Mouse (Mus musculus): ENCODE results near the gene Prr5l.

The Prr5l gene

DNA sequence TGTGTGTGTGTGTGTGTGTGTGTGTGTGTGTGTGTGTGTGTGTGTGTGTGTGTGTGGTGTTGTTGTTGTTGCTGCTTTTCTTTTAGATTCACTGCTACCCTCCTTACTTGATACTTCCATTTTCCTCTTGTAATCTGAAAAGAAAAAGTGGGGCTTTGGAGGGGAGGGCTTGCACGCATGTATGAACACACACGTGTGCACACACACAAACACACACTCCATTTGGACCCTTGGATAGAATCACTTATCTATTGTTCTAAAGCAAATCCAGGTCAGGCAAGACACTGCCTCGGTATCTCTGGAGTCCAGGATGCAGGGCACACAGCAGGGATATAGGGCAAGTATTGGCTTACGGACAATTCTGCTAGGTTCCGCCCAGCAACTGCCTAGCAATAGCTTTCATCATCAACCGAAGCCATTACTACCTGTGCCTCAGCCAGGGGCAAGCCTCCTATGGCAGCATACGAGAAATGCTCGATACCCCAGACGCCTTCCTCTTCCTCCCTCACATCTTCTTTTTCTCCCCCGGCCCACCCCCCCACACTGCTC lies 159.4 kb downstream of the Prr5l start:
- no peak for ATAC-seq (ENCODE audit: low TSS enrichment)

DNA sequence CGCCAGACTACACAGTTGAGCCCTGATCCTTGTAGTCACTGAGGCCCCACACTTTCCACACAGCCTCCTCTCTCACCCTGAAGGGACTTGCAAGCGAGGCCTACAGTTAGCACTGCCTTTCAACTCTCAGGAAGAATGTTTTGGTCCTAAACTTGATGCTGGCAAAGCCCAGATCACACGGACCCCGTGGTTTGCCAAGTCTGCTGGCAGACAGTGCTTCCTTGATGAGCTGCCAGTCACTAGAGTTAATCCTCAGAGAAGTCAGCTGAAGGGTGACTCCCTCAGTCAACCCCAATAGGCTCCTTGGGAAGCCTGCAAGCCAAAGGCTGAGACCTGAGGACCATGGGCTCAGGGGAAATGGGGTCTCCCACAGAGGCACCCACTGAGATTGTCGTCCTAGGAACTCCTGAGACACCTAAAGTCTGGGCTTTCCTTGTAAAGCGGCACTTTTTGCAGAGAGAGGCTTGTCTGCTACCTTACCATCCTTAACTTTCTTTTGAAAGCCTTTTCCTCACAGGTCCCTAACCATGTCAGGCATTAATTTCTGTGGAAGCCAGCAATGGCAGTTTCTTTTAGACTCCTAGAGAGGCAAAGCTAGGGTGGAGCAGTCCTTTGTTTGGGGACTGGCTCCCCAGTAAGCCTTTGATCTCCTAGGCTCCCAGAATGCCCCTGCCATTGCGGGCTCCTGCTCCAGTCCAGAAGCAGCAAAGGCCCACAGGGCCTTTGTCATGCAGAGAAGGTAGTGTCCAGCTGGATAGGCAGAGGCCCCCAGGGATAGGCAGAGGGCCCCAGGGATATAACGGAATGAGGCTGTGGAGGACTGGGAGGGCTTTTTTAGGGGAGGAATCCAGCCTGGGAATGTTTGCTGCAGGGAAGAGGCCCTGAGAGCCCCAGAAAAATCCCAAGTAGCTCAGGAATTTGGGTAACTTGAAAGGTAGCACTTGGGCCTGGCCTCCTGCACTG lies 160.2 kb downstream of the Prr5l start:
- peak; percentile 31; the same call in 1 of the 2 replicates for ATAC-seq (ENCODE audit: low TSS enrichment)

DNA sequence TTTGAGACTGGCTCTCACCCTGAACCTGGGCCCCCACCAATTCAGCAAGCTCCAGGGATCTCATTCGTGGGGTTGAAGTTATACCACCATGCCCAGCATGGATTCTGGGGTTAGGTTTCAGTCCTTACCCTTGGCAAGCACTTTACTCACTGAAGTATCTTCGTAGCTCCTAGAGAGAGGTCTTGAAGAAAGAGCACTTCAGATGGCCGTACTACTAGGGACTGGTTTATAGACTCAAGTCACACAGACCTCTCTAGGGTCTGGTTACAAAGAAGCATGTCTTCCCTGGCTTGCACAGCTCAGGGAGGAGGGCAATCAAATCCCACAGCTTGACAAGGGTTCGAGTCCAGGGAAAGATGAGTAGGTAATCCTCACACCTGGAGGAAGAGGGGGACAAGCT lies 161.0 kb downstream of the Prr5l start:
- ATAC-seq (ENCODE audit: low TSS enrichment), result no peak

DNA sequence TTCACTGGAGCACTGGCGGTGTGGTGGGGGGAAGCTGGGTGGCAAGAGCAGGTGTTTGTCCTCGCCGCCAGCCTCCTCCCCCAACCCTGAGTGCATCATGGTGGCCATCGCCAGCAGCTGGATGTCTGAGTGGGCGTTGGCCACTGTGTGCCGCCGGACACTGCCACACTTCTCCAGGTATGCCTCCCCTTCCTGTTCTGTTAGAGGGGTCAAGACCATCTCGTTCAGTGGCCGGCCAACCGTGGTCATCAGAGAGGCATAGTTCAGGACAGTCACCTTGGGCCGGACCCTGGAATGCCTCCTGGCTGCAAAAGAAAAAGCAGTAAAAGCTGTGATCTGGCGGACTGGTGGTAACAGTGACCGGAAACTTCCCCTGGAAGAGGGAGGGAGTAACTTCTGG lies 165.7 kb downstream of the Prr5l start:
- no peak for ATAC-seq (ENCODE audit: low TSS enrichment)

DNA sequence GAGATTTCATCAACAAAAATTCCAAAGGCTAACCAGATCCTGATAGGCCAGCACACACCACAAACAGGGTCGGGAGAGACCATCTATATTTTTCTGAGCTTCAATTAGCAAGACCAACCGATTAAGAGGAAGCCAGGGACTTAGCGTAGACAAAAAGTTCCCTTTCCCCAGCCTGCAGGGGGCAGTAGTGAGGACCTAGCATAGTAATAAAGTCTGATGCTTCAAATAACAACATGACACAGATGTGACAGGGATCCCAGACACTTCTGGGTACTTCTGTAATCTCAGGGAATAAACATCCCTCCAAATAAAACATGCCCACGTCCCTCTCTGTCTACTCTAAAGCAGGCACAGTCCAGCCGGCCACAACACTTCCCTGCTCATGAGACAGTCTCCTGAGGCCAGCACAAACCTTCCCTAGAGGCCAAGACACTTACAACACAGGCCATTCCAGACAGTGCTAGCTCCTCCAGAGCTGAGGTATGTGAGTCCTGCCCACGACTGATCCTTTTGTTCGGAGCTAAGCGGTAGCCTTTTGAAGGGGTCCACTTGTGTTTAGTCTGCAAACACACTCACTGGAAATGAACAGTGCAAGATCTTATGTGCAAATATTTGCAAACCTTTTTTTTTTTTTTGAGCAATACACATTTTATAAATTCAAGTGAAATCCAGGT lies 167.0 kb downstream of the Prr5l start:
- no peak for ATAC-seq (ENCODE audit: low TSS enrichment)

DNA sequence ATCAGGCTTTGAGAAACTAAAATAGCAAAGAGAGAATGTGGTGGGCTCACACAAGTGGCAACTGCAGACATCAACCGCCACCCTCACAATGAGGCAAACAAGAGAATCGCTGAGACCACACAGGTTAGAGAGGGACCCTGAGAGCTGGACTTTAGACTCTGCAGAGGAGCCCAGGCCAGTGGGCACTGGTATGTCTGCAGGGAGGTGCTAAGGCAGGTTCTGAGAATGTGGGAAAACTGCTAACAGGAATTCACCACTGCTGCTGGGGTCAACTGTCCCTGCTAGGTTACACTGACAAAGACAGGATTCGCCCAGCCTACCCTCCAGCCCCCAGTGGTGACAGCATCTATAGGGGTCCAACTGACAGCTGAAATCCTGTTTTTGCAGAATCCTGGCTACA lies 171.2 kb downstream of the Prr5l start:
- no peak for ATAC-seq (ENCODE audit: low TSS enrichment)

GRCm38 (mm10) chr2:101705941-101706485 lies 176.8 kb downstream of the Prr5l start:
- ATAC-seq (ENCODE audit: low TSS enrichment), result no peak

- ATAC-seq (ENCODE audit: low TSS enrichment), result no peak
Observed at GRCm38 (mm10) chr2:101699284-101699683, 183.5 kb downstream of the Prr5l start.

DNA sequence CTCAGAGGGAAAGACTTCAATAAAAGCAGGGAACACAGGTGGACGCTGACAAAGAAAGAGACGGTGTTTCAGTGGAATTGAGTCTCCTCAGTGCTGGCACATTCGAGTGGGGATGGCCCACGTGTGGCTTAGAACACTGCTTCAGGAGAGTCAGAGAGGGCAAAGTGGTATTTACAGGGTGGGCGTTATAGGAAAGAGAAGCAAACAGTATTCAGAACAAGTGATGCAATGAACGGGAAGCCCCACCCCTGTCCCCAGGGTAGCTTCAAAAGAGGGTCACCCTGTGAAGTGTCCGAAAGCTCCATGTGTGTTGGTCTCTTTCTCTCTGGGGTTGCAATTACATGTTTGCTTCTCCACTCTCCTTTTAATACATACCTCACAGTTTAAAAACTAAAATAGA lies 187.2 kb downstream of the Prr5l start:
- no peak for ATAC-seq (ENCODE audit: low TSS enrichment)

DNA sequence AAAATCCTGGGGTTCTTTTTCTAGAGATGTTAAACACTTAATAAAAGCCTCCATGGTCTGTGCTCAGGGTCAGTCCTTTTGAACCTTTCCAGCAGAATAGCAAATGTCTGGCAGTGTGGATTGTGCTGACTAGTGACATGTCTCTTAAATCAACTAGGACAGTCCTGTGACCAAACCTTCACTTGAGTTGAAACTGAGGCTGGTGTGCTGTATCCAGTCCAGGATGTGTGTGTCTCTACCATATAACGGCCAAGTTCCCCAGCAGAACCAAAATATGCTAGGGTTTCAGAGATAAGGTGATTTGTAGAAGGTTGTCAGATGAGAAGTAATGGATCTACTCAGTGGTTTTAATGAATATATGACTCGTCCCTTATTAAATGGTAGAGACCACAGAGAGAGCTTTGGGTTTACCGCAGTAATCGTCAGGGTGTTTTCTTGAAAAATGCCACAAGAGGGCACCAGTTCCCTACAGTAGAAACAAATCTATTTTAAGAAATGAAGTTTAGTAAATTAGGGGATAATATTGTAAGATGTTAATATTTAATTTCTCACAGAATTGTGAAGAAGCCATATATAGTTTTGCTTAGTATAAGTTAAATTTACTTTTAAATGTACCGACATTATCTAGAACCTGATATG lies 189.1 kb downstream of the Prr5l start:
- ATAC-seq (ENCODE audit: low TSS enrichment), result peak; percentile 41; the same call in 1 of the 2 replicates

GRCm38 (mm10) chr2:101693043-101693442 lies 189.8 kb downstream of the Prr5l start:
- no peak for ATAC-seq (ENCODE audit: low TSS enrichment)

GRCm38 (mm10) chr2:101690252-101690827 lies 192.5 kb downstream of the Prr5l start:
- ATAC-seq (ENCODE audit: low TSS enrichment), result peak; percentile 36

GRCm38 (mm10) chr2:101688011-101688410 lies 194.8 kb downstream of the Prr5l start:
- peak; percentile 77 for ATAC-seq (ENCODE audit: low TSS enrichment)

DNA sequence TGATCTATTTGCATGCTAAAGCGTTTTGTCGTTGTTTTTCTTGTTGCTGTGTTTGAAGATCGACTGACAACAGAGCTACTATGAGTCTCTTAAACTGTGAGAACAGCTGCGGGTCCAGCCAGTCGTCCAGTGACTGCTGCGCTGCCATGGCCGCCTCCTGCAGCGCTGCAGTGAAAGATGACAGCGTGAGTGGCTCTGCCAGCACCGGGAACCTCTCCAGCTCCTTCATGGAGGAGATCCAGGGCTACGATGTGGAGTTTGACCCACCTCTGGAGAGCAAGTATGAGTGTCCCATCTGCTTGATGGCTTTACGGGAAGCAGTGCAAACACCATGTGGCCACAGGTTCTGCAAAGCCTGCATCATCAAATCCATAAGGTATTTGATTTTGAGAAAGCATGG lies 198.4 kb downstream of the Prr5l start:
- ATAC-seq (ENCODE audit: low TSS enrichment), result no peak

GRCm38 (mm10) chr2:101679164-101679784 lies 203.6 kb downstream of the Prr5l start:
- 0 out of 2 replicates have a peak, but pooled peaks have one; percentile 7 for ATAC-seq (ENCODE audit: low TSS enrichment)

GRCm38 (mm10) chr2:101678236-101679021 lies 204.4 kb downstream of the Prr5l start, which contains the start of gene Traf6:
TSS of gene Traf6 (plus strand) at chr2:101678429.
- ATAC-seq (ENCODE audit: low TSS enrichment), result peak; percentile 98

DNA sequence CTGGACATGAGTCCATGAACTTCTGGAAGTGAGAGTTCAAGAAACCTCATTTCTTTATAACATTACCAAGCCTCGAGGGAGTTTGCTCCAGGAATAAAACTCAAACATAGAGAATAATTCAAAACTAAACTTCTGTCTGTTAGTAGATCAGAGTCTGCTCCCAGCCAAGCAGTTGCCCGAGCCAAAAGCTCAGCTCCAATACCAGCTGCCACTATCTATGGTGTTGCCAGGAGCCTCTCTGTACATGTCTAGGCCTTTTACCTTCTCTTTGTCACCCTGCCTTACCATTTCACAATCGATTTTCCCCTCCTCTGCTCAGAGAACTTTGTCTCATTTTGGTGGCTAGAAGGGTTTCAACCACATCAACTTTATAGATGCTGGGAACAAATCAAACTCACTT lies 209.3 kb downstream of the Prr5l start:
- no peak for ATAC-seq (ENCODE audit: low TSS enrichment)

- no peak for ATAC-seq (ENCODE audit: low TSS enrichment)
Observed at GRCm38 (mm10) chr2:101668751-101669150, 214.1 kb downstream of the Prr5l start.

GRCm38 (mm10) chr2:101665703-101666092 lies 217.1 kb downstream of the Prr5l start:
- no peak; the same call in 1 of the 2 replicates for ATAC-seq (ENCODE audit: low TSS enrichment)

Data from frontal cortex, adult (tissue).